Mouse (Mus musculus) midbrain, embryonic 14.5 days (tissue): ENCODE measurements around the gene Arhgap22. TPM values are rescaled to one million over a fixed set of nuclear protein-coding genes. Genes with fewer than 3 reads are reported as not detected.
A peak's percentile ranks its signal among the peaks of the same experiment; 100 is the strongest.

Experiments used
- ATAC-seq: fragments of 200-750 bp; cut with Nextera tagmentation; 2 replicates; pipeline ENCODE4 v1.8.0; 2017; ENCODE audit warnings: moderate number of reproducible peaks, moderate library complexity; ENCODE audit not compliant: low FRiP score, low TSS enrichment
- DNase-seq: peaks from one replicate; pipeline ENCODE4 v3.0.0-alpha.2; 2015
- H3K27ac ChIP-seq: fragments of 300-500 bp; sonication (generic); replicated peaks from 2 replicates; pipeline ENCODE4 v1.5.1; 2014; ENCODE audit warnings: mild to moderate bottlenecking, low read depth, low read length, moderate library complexity
- H3K27me3 ChIP-seq: fragments of 300-500 bp; sonication (generic); 2 replicates; pipeline ENCODE4 v1.6.1; 2014; ENCODE audit warnings: low read length, control low read depth, mixed read lengths; ENCODE audit not compliant: control insufficient read depth, insufficient read depth
- H3K36me3 ChIP-seq: fragments of 300-500 bp; sonication (generic); 2 replicates; pipeline ENCODE4 v1.6.1; 2014; ENCODE audit warnings: low read length, control low read depth; ENCODE audit not compliant: control insufficient read depth, insufficient read depth
- H3K4me1 ChIP-seq: fragments of 300-500 bp; sonication (generic); 2 replicates; pipeline ENCODE4 v1.6.1; 2014; ENCODE audit warnings: mild to moderate bottlenecking, antibody characterized with exemption, low read length, control low read depth; ENCODE audit not compliant: control insufficient read depth, insufficient read depth
- H3K4me2 ChIP-seq: fragments of 300-500 bp; sonication (generic); 2 replicates; pipeline ENCODE4 v1.6.1; 2014; ENCODE audit warnings: mild to moderate bottlenecking, low read length, moderate library complexity
- H3K4me3 ChIP-seq: fragments of 300-500 bp; sonication (generic); replicated peaks from 2 replicates; pipeline ENCODE4 v1.5.1; 2014; ENCODE audit warnings: low read depth, low read length
- H3K9ac ChIP-seq: fragments of 300-500 bp; sonication (generic); replicated peaks from 2 replicates; pipeline ENCODE4 v1.6.1; 2014; ENCODE audit warnings: mild to moderate bottlenecking, low read length, moderate library complexity
- H3K9me3 ChIP-seq: fragments of 300-500 bp; sonication (generic); 2 replicates; pipeline ENCODE4 v1.6.1; 2016; ENCODE audit warnings: low read length, control low read depth, mixed read lengths; ENCODE audit not compliant: control insufficient read depth
- WGBS: fragments of 180-500 bp; shearing (Covaris S2); extraction: QIAGEN DNeasy Blood & Tissue Kit; methylation state at CpG from one replicate; pipeline ENCODE4 v1.1.7; 2014; 5-methylcytosine and 5-hydroxymethylcytosine counted together
- polyA plus RNA-seq: library from polyadenylated mRNA; unstranded; fragments of >200 nt; fragmentation: Nextera tagmentation; extraction: Ambion mirVana; gene quantifications from 2 replicates; pipeline ENCODE4 v1.2.1, GENCODE M21; 2014

Gene Arhgap22
- polyA plus RNA-seq, 1 experiment from 2014 or later, result 1.4 TPM

DNA sequence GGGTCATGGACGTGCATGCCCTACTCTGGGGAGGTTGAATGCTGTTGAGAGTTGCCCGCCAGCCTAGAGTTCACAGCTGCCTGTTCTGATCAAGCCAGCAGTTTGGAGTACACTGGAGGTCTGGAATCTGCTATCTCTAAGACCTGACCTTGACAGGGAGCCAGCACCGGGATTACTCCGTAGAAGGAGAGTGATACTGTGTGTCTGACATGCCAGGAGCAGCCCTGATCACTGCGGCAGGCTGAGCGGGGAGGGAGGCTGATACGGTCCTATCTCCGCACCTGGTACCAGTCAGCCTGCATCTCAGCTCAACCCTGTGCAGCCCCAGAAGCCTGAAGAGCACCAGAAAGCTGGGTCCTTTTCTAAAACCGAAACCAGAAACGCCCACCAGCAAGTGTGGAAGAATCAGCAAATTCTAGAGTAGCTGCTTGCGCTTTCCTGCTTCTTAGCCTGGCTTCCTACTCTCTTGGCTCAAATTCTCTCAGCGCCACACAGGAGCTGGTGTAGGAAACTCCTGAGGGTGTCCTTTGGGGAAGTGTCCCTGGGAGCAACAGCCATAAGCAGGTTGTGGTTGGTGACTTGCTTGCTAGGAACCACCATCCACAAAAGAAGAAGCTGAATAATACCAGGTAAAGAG is 91.9 kb downstream of the Arhgap22 start:
- 0 out of 2 replicates have a peak, but pooled peaks cover 1% of the 10 kb centered on the region for H3K4me1 ChIP-seq
- no peak overlapping the region for H3K4me2 ChIP-seq
- WGBS, result 76% methylated on average over 12 of the region's 12 CpGs
- no peak overlapping the region for H3K9ac ChIP-seq
- H3K27me3 ChIP-seq, result no peaks in the 10 kb centered on the region
- ATAC-seq (no peak), DNase-seq (no peak)
- no peak overlapping the region for H3K27ac ChIP-seq
- H3K4me3 ChIP-seq, result no peak overlapping the region
- H3K36me3 ChIP-seq, result no peaks in the 10 kb centered on the region
- H3K9me3 ChIP-seq, result no peaks in the 10 kb centered on the region

DNA sequence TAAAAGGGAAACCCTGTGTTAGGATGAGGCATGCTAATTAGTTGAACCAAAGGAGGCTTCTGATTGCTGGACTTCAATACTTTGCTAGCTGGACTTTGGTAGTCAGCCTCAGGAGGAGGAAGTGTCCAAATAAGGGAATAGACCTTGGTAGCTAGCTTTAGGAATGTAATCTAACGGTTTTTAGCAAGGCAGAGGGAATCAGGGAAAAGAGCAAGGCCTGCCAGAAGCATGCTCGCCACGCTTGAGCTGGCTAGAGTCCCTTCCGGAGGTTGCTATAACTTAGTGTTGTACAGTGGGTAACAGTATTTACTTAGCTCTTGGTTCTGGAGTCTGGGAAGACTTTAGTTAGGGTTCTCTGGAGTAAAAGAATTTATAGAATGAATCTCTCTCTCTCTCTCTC is 96.9 kb downstream of the Arhgap22 start:
- Histone ChIP-seq H3K36me3 (no peaks in the 10 kb centered on the region), H3K9ac (no peak overlapping the region), H3K4me1 (no peaks in the 10 kb centered on the region), H3K9me3 (no peaks in the 10 kb centered on the region), H3K4me2 (no peak overlapping the region), H3K27ac (no peak overlapping the region), H3K27me3 (peaks cover 6% of the 10 kb centered on the region; the same call in 1 of the 2 replicates), H3K4me3 (no peak overlapping the region)
- 76% methylated on average over 4 of the region's 4 CpGs for WGBS
- no peak for ATAC-seq
- no peak for DNase-seq

DNA sequence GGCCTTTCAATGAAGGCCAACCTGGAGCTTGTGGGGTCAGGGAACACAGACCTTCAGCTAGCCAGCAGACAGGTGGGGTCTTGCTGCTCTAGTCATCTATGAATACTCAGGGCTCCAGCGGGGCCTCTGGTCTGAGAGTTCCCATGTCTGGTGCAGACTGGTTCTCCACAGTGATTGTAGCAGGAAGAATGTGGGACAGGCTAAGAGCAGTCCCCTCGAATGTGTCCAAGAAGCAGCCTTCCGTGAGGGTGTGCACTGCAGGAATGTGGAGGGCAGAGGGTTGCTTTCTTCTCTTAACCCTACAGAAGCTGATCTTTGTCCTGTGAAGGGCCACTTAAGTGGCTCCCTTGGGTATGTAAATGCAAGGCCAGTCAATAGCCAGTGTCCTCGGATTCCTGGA is 98.5 kb downstream of the Arhgap22 start:
- ATAC-seq (no peak), DNase-seq (no peak)
- H3K36me3 ChIP-seq, result no peaks in the 10 kb centered on the region
- no peaks in the 10 kb centered on the region for H3K4me1 ChIP-seq
- H3K9ac ChIP-seq, result no peak overlapping the region
- H3K9me3 ChIP-seq, result no peaks in the 10 kb centered on the region
- no peak overlapping the region for H3K27ac ChIP-seq
- no peak overlapping the region for H3K4me2 ChIP-seq
- no peak overlapping the region for H3K4me3 ChIP-seq
- 27% methylated on average over 4 of the region's 4 CpGs for WGBS
- peaks cover 6% of the 10 kb centered on the region; the same call in 1 of the 2 replicates for H3K27me3 ChIP-seq

DNA sequence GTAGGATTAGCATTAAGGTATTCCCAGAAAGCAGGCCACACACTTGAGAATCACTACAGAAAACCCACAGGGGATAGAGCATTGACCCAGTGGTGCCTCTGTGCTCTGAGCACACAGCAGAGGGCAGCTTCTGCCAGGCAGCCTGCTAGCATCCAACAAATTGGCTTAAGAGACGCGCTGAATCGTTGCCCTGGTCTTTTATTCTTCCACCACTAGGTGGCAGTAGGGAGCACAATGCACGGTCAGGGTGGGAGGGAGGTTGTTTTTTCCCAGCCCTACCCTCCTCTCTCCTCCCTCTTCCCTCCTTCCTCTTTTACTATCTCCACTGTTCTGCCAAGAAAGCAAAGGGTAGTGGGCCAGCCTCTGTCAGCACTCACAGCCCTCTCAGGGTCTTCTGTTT is 99.8 kb downstream of the Arhgap22 start:
- peak; percentile 90 for DNase-seq
- no peak overlapping the region for H3K4me3 ChIP-seq
- peaks cover 9% of the 10 kb centered on the region; the same call in 1 of the 2 replicates for H3K27me3 ChIP-seq
- no peak overlapping the region for H3K4me2 ChIP-seq
- 2% methylated on average over 4 of the region's 4 CpGs for WGBS
- H3K9ac ChIP-seq, result no peak overlapping the region
- no peaks in the 10 kb centered on the region for H3K4me1 ChIP-seq
- ATAC-seq, result peak; percentile 55
- no peaks in the 10 kb centered on the region for H3K36me3 ChIP-seq
- H3K27ac ChIP-seq, result no peak overlapping the region
- H3K9me3 ChIP-seq, result no peaks in the 10 kb centered on the region

- Histone ChIP-seq H3K4me3 (no peak overlapping the region), H3K36me3 (no peaks in the 10 kb centered on the region), H3K9ac (no peak overlapping the region), H3K4me1 (no peaks in the 10 kb centered on the region), H3K27me3 (peaks cover 12% of the 10 kb centered on the region; the same call in 1 of the 2 replicates), H3K9me3 (no peaks in the 10 kb centered on the region), H3K27ac (no peak overlapping the region), H3K4me2 (no peak overlapping the region)
- ATAC-seq, result 0 out of 2 replicates have a peak, but pooled peaks have one; percentile 10
- DNase-seq, result no peak
- WGBS, result 61% methylated on average over 7 of the region's 7 CpGs
Measured at GRCm38 (mm10) chr14:33314160-33314559, 100.3 kb downstream of the Arhgap22 start.

GRCm38 (mm10) chr14:33315111-33315510 is 101.3 kb downstream of the Arhgap22 start:
- H3K36me3 ChIP-seq, result no peaks in the 10 kb centered on the region
- peaks cover 18% of the 10 kb centered on the region for H3K27me3 ChIP-seq
- H3K9ac ChIP-seq, result no peak overlapping the region
- no peak for DNase-seq
- H3K4me1 ChIP-seq, result 0 out of 2 replicates have a peak, but pooled peaks cover under 1% of the 10 kb centered on the region
- no peaks in the 10 kb centered on the region for H3K9me3 ChIP-seq
- H3K4me3 ChIP-seq, result no peak overlapping the region
- ATAC-seq, result no peak
- WGBS, result 49% methylated on average over 5 of the region's 5 CpGs
- H3K27ac ChIP-seq, result no peak overlapping the region
- H3K4me2 ChIP-seq, result no peak overlapping the region

GRCm38 (mm10) chr14:33315771-33316170 is 101.9 kb downstream of the Arhgap22 start:
- H3K27ac ChIP-seq, result no peak overlapping the region
- H3K4me1 ChIP-seq, result 0 out of 2 replicates have a peak, but pooled peaks cover 3% of the 10 kb centered on the region
- H3K9ac ChIP-seq, result no peak overlapping the region
- 52% methylated on average over 4 of the region's 4 CpGs for WGBS
- H3K9me3 ChIP-seq, result no peaks in the 10 kb centered on the region
- H3K4me3 ChIP-seq, result no peak overlapping the region
- no peak for ATAC-seq
- H3K36me3 ChIP-seq, result no peaks in the 10 kb centered on the region
- no peak overlapping the region for H3K4me2 ChIP-seq
- DNase-seq, result peak; percentile 23
- peaks cover 23% of the 10 kb centered on the region for H3K27me3 ChIP-seq

DNA sequence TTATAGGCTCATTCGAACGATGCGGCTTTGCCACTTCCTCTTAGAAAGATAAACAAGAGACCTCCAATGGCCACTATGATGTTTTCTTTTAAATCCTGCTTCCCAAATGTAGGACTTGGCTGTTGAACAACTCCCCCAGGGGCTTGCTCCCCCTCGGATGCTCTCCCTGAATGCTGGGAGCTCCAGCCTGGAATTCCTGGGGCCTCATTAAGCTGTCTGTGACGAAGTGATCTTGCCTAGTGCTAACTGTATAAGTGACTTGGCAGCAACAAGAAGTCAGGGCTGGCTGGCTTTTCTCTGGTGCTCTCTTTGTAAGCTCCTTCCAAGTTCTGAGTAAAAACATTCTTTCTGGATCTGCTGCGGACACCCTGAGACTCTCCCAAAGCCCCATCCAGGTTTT is 104.1 kb downstream of the Arhgap22 start:
- Histone ChIP-seq H3K4me2 (no peak overlapping the region), H3K27ac (no peak overlapping the region), H3K36me3 (no peaks in the 10 kb centered on the region), H3K4me1 (0 out of 2 replicates have a peak, but pooled peaks cover 7% of the 10 kb centered on the region), H3K4me3 (no peak overlapping the region), H3K9ac (no peak overlapping the region), H3K9me3 (no peaks in the 10 kb centered on the region), H3K27me3 (peaks cover 28% of the 10 kb centered on the region)
- DNase-seq (peak; percentile 17), ATAC-seq (no peak)
- WGBS, result 47% methylated on average over 6 of the region's 6 CpGs
